Mouse (Mus musculus) neural tube, embryonic 14.5 days (tissue): ENCODE results near the gene Nek9. TPM values are rescaled to one million over a fixed set of nuclear protein-coding genes. Genes with fewer than 3 reads are reported as not detected.
A peak's percentile ranks its signal among the peaks of the same experiment; 100 is the strongest.

Experiments
- ATAC-seq: fragments of 200-750 bp; cut with Nextera tagmentation; 2 replicates; pipeline ENCODE4 v1.8.0; 2017; ENCODE audit warnings: low read depth, mild to moderate bottlenecking, moderate TSS enrichment, moderate library complexity
- H3K27ac ChIP-seq: fragments of 300-500 bp; sonication (generic); 2 replicates; pipeline ENCODE4 v1.5.1; 2014; ENCODE audit warnings: low read depth, mild to moderate bottlenecking, control low read depth, low read length, moderate library complexity, mixed read lengths
- H3K27me3 ChIP-seq: fragments of 300-500 bp; sonication (generic); 2 replicates; pipeline ENCODE4 v1.6.1; 2014; ENCODE audit warnings: low read length; ENCODE audit not compliant: control insufficient read depth, insufficient read depth
- H3K36me3 ChIP-seq: fragments of 300-500 bp; sonication (generic); 2 replicates; pipeline ENCODE4 v1.6.1; 2014; ENCODE audit warnings: low read length, mixed read lengths; ENCODE audit not compliant: control insufficient read depth, insufficient read depth
- H3K4me1 ChIP-seq: fragments of 300-500 bp; sonication (generic); 2 replicates; pipeline ENCODE4 v1.6.1; 2014; ENCODE audit warnings: low read length; ENCODE audit not compliant: control insufficient read depth, insufficient read depth
- H3K4me2 ChIP-seq: fragments of 300-500 bp; sonication (generic); 2 replicates; pipeline ENCODE4 v1.6.1; 2014; ENCODE audit warnings: mild to moderate bottlenecking, low read depth, low read length, control low read depth
- H3K4me3 ChIP-seq: fragments of 300-500 bp; sonication (generic); 2 replicates; pipeline ENCODE4 v1.5.1; 2014; ENCODE audit warnings: low read depth, low read length, control low read depth, mixed read lengths
- H3K9ac ChIP-seq: fragments of 300-500 bp; sonication (generic); replicated peaks from 2 replicates; pipeline ENCODE4 v1.6.1; 2014; ENCODE audit warnings: low read depth, mild to moderate bottlenecking, control low read depth, low read length, mixed read lengths
- H3K9me3 ChIP-seq: fragments of 300-500 bp; sonication (generic); 2 replicates; pipeline ENCODE4 v1.6.1; 2016; ENCODE audit warnings: low read length; ENCODE audit not compliant: control insufficient read depth
- WGBS: fragments of 180-500 bp; shearing (Covaris S2); extraction: QIAGEN DNeasy Blood & Tissue Kit; methylation state at CpG from one replicate; pipeline ENCODE4 v1.1.7; 2014; 5-methylcytosine and 5-hydroxymethylcytosine counted together
- polyA plus RNA-seq: library from polyadenylated mRNA; unstranded; fragments of >200 nt; fragmentation: Nextera tagmentation; extraction: Ambion mirVana; gene quantifications from 2 replicates; pipeline ENCODE4 v1.2.1, GENCODE M21; 2014

Nek9 gene
- polyA plus RNA-seq: 8.9 and 10.0 TPM in 2 replicates

DNA sequence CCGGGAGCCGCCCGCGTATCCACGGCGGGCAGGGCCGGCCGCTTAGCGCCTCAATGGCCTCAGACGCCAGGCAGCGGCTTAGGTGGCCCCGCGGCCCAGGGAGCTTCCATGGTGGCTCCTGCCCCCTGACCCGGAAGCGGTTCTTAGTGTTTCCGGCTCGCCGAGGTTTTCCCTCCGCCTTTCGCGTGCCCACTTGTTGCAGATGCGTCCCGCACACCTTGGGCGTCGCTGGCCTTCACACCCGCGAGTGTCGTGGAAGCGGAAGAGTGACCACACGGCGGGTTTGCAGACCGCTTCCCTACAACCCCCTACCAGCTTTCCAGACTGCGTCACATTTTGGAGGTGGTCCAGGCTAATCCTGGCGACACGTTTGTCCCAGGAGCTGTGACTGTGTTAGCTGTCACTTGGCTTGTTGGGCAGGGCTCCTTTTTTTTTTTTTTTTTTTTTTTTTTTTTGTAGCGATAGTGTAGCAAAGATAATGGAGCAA is at the start of gene Nek9:
Gene Nek9, minus strand, starts transcription at position 120 of the 487 bp plus-strand sequence.
- Histone ChIP-seq H3K9me3 (no peaks in the 10 kb centered on the region), H3K27me3 (no peaks in the 10 kb centered on the region), H3K36me3 (peaks cover 4% of the 10 kb centered on the region; the same call in 1 of the 2 replicates), H3K4me1 (peaks cover 12% of the 10 kb centered on the region), H3K4me2 (peak within 1 kb of the TSS; percentile 79), H3K4me3 (peak within 1 kb of the TSS; percentile 69), H3K9ac (peak within 1 kb of the TSS; percentile 84), H3K27ac (peak within 1 kb of the TSS; percentile 76)
- WGBS: 0% methylated on average over 34 of the region's 36 CpGs
- peak; percentile 92 for ATAC-seq

- WGBS: 59% methylated on average over 5 of the region's 5 CpGs
- ATAC-seq: no peak
- H3K27ac ChIP-seq: no peak overlapping the region
- no peak overlapping the region for H3K4me3 ChIP-seq
- H3K36me3 ChIP-seq: no peaks in the 10 kb centered on the region
- H3K9ac ChIP-seq: no peak overlapping the region
- H3K4me1 ChIP-seq: no peaks in the 10 kb centered on the region
- no peak overlapping the region for H3K4me2 ChIP-seq
- H3K27me3 ChIP-seq: no peaks in the 10 kb centered on the region
- H3K9me3 ChIP-seq: no peaks in the 10 kb centered on the region
Measured at GRCm38 (mm10) chr12:85385995-85386375, 46.8 kb upstream of the Nek9 start.

DNA sequence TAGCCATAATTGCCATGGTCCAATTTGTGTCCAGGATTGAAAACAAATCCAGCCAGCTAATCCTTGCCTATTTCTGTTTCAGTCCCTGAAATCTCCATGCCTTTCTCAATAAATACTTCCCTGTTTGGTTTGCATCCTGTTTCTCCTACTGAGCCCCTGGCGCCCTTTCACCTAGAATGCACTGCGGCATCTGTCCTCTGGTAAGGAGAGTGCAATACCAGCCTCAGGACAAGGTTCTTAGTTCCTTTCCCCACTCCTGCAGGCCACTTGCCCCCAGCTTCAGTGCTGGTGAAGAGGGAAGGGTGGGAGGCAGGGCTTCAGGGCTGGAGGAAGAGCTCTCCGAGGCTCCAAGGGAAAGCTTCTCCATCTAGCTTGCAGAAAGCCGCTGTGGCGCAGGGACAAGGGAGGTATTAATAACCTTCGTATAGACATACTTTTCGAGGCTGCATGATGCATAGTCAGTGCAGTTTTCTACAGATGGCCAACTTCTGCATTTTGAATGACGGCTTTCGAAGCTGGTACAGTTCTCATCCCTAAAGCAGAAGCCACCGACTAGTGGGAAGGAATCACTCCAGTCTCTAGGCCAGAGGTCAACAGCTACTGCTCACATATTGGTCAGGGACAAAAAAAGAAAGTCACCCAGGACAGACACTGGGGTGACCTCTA is 46.3 kb upstream of the Nek9 start:
- H3K4me1 ChIP-seq: no peaks in the 10 kb centered on the region
- H3K9me3 ChIP-seq: no peaks in the 10 kb centered on the region
- no peak for ATAC-seq
- no peak overlapping the region for H3K4me3 ChIP-seq
- no peaks in the 10 kb centered on the region for H3K27me3 ChIP-seq
- H3K4me2 ChIP-seq: no peak overlapping the region
- no peaks in the 10 kb centered on the region for H3K36me3 ChIP-seq
- no peak overlapping the region for H3K27ac ChIP-seq
- WGBS: 88% methylated on average over 10 of the region's 10 CpGs
- no peak overlapping the region for H3K9ac ChIP-seq

- WGBS: 79% methylated on average over 14 of the region's 14 CpGs
- no peak overlapping the region for H3K4me3 ChIP-seq
- H3K27me3 ChIP-seq: no peaks in the 10 kb centered on the region
- H3K4me1 ChIP-seq: no peaks in the 10 kb centered on the region
- ATAC-seq: no peak
- H3K9me3 ChIP-seq: no peaks in the 10 kb centered on the region
- H3K36me3 ChIP-seq: no peaks in the 10 kb centered on the region
- no peak overlapping the region for H3K27ac ChIP-seq
- H3K9ac ChIP-seq: no peak overlapping the region
- H3K4me2 ChIP-seq: no peak overlapping the region
Measured at GRCm38 (mm10) chr12:85382761-85383680, 43.9 kb upstream of the Nek9 start.

- Histone ChIP-seq H3K4me3 (no peak overlapping the region), H3K4me2 (no peak overlapping the region), H3K9me3 (no peaks in the 10 kb centered on the region), H3K9ac (no peak overlapping the region), H3K27me3 (no peaks in the 10 kb centered on the region), H3K4me1 (no peaks in the 10 kb centered on the region), H3K36me3 (no peaks in the 10 kb centered on the region), H3K27ac (no peak overlapping the region)
- ATAC-seq: no peak
- 87% methylated on average over 6 of the region's 6 CpGs for WGBS
Measured at GRCm38 (mm10) chr12:85381570-85381969, 42.4 kb upstream of the Nek9 start.

DNA sequence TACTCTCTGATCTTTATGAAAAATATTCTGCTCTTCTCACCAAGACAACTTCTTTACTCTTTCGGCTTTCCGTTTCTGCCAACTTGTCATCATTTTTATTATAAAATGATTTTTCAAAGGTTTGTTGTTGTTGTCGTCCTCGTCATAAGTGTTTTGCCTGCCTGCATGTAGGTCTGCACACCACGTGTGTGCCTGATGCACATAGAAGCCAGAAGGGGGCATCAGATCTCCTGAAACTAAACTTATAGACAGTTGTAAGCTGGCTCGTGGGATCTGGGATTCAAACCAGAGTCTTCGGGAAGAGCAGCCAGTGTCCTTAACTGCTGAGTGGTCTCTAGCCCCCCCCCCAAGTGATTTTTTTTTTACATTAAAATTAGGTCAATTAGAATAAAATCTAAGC is 41.8 kb upstream of the Nek9 start:
- no peaks in the 10 kb centered on the region for H3K9me3 ChIP-seq
- H3K27ac ChIP-seq: no peak overlapping the region
- no peaks in the 10 kb centered on the region for H3K4me1 ChIP-seq
- no peaks in the 10 kb centered on the region for H3K27me3 ChIP-seq
- no peak overlapping the region for H3K4me3 ChIP-seq
- no peak for ATAC-seq
- no peak overlapping the region for H3K9ac ChIP-seq
- H3K4me2 ChIP-seq: no peak overlapping the region
- H3K36me3 ChIP-seq: no peaks in the 10 kb centered on the region
- 76% methylated on average over 7 of the region's 7 CpGs for WGBS

DNA sequence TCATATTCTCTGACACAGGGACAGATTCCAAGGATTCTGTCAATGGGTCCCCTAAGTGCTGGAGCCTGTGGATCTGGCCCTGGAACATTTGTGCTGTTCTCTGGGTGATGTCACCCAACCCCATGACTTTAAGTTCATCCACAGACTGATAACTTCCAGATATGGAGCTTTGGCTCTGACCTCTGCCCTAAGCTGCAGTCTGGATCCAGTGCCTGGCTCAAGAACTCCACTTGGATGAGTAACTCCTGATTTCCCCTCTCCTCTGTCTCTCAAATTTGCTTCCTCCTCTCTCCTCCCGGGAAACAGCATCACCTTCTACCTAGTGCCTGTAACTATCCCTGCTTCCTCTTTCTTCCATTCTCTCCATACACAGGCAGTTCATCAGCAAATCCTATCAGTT is 41.1 kb upstream of the Nek9 start:
- Histone ChIP-seq H3K27me3 (no peaks in the 10 kb centered on the region), H3K9me3 (no peaks in the 10 kb centered on the region), H3K4me3 (no peak overlapping the region), H3K36me3 (no peaks in the 10 kb centered on the region), H3K27ac (no peak overlapping the region), H3K9ac (no peak overlapping the region), H3K4me2 (no peak overlapping the region), H3K4me1 (no peaks in the 10 kb centered on the region)
- ATAC-seq: no peak
- 76% methylated on average over 1 of the region's 1 CpGs for WGBS

- H3K27ac ChIP-seq: no peak overlapping the region
- no peak overlapping the region for H3K9ac ChIP-seq
- H3K27me3 ChIP-seq: no peaks in the 10 kb centered on the region
- 87% methylated on average over 2 of the region's 2 CpGs for WGBS
- no peak overlapping the region for H3K4me3 ChIP-seq
- H3K36me3 ChIP-seq: no peaks in the 10 kb centered on the region
- no peak for ATAC-seq
- no peaks in the 10 kb centered on the region for H3K9me3 ChIP-seq
- H3K4me1 ChIP-seq: peaks cover 5% of the 10 kb centered on the region
- no peak overlapping the region for H3K4me2 ChIP-seq
Measured at GRCm38 (mm10) chr12:85378271-85378670, 39.1 kb upstream of the Nek9 start.
